Mouse (Mus musculus): ENCODE data around the gene Hist1h3b. TPM values are rescaled to one million over a fixed set of nuclear protein-coding genes. Genes with fewer than 3 reads are reported as not detected.
A peak's percentile ranks its signal among the peaks of the same experiment; 100 is the strongest.

The Hist1h3b gene
- polyA plus RNA-seq, 1 experiment from 2014 or later: 1.5 TPM

- Histone ChIP-seq H3K27ac (ENCODE audit: low read depth, low read length) (peak overlapping the region; percentile 77), H3K4me3 (ENCODE audit: low read depth, low read length) (peak overlapping the region; percentile 32), H3K9ac (ENCODE audit: low read depth, low read length) (no peak overlapping the region), H3K9me3 (ENCODE audit: control insufficient read depth) (no peaks in the 10 kb centered on the region), H3K27me3 (replicated peaks; ENCODE audit: control insufficient read depth, insufficient read depth, low read length) (no peaks in the 10 kb centered on the region), H3K36me3 (ENCODE audit: control insufficient read depth, insufficient read depth) (no peaks in the 10 kb centered on the region), H3K4me1 (replicated peaks; ENCODE audit: control insufficient read depth, insufficient read depth, low read length) (peaks cover 4% of the 10 kb centered on the region; the same call in 1 of the 2 replicates), H3K4me2 (replicated peaks; ENCODE audit: low read depth) (peak overlapping the region; percentile 72)
- WGBS: under 1% methylated on average over 11 of the region's 11 CpGs
- TF ChIP-seq CTCF (IDR thresholded peaks at IDR 0.05; ENCODE audit: low read depth): no peak
- ATAC-seq: no peak
Measured at GRCm38 (mm10) chr13:23751478-23751956, 550 bp upstream of the Hist1h3b start.

DNA sequence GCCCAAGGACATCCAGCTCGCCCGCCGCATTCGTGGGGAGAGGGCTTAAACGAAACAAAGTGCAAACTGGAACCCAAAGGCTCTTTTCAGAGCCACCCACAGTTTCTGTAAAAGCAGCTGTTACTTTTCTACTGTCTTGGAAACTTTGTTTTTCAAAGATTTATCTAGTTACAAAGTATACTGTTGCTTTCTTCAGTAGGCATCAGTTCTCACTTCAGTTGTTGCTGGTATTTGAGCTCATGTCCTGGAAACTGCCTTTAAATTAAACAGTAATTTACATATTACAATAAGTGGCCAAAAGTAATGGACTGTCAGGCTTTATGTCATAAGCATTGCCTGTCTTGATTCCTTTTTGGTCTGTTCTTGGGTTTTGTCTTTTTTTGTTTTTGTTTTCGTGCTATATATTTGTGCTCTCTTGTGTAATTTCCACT is 690 bp downstream of the Hist1h3b start:
- TF ChIP-seq CTCF (IDR thresholded peaks at IDR 0.05; ENCODE audit: low read depth): no peak
- ATAC-seq: no peak
- Histone ChIP-seq H3K4me3 (ENCODE audit: low read depth, low read length) (peak overlapping the region; percentile 20; the same call in 1 of the 2 replicates), H3K4me2 (replicated peaks; ENCODE audit: low read depth) (peak overlapping the region; percentile 47), H3K27me3 (replicated peaks; ENCODE audit: control insufficient read depth, insufficient read depth, low read length) (no peaks in the 10 kb centered on the region), H3K27ac (ENCODE audit: low read depth, low read length) (no peak overlapping the region), H3K36me3 (ENCODE audit: control insufficient read depth, insufficient read depth) (no peaks in the 10 kb centered on the region), H3K4me1 (replicated peaks; ENCODE audit: control insufficient read depth, insufficient read depth, low read length) (peaks cover 3% of the 10 kb centered on the region; the same call in 1 of the 2 replicates), H3K9ac (ENCODE audit: low read depth, low read length) (no peak overlapping the region), H3K9me3 (ENCODE audit: control insufficient read depth) (no peaks in the 10 kb centered on the region)
- WGBS: 8% methylated on average over 6 of the region's 6 CpGs

DNA sequence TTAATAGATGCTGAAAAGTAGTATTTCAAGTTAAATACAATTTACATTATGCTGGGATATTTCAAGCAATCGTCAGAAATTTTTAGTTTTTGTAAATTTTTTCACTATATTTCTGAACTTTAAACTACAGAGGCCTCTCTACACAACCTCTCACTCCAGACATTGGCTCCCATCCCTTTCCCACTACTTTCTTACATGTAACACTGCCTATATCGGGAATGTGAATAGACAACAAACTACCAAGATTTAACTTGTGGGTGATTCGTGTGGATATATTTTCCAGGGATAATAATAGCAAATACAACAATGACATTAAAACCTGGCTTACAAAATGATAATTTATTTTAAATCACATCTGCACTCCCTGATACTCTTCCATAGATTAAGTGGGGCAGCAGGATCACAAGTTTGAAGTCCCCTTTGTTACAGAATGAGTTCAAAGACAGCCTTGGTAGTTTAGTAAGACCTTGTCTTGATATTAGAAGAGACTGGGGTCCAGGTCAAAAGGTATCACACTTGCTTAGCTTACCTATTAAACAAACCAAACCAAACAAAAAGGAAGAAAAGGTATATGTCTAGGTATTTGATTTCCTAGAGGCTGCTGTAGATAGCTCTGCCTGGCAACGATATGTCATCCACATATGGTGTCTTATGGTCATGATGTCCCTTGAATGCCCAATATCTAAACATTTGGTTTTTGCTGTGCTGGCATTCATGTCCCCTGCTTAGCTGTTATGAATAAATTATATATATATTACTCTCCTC is 1.4 kb downstream of the Hist1h3b start:
- no peak for ATAC-seq
- Histone ChIP-seq H3K9me3 (ENCODE audit: control insufficient read depth) (no peaks in the 10 kb centered on the region), H3K9ac (ENCODE audit: low read depth, low read length) (no peak overlapping the region), H3K4me1 (replicated peaks; ENCODE audit: control insufficient read depth, insufficient read depth, low read length) (no peaks in the 10 kb centered on the region), H3K27ac (ENCODE audit: low read depth, low read length) (no peak overlapping the region), H3K4me3 (ENCODE audit: low read depth, low read length) (no peak overlapping the region), H3K27me3 (replicated peaks; ENCODE audit: control insufficient read depth, insufficient read depth, low read length) (no peaks in the 10 kb centered on the region), H3K36me3 (ENCODE audit: control insufficient read depth, insufficient read depth) (no peaks in the 10 kb centered on the region), H3K4me2 (replicated peaks; ENCODE audit: low read depth) (no peak overlapping the region; the same call in 1 of the 2 replicates)
- no peak for TF ChIP-seq CTCF (IDR thresholded peaks at IDR 0.05; ENCODE audit: low read depth)
- 52% methylated on average over 4 of the region's 4 CpGs for WGBS

- ATAC-seq: no peak
- no peaks in the 10 kb centered on the region for H3K4me1 ChIP-seq (replicated peaks; ENCODE audit: control insufficient read depth, insufficient read depth, low read length)
- TF ChIP-seq CTCF (IDR thresholded peaks at IDR 0.05; ENCODE audit: low read depth): no peak
Measured at GRCm38 (mm10) chr13:23755000-23755399, 2.9 kb downstream of the Hist1h3b start.

GRCm38 (mm10) chr13:23756790-23757189 is 4.7 kb downstream of the Hist1h3b start, which contains the start of gene Hist1h4b:
Gene Hist1h4b (plus strand): TSS chr13:23757013.
- ATAC-seq: peak; percentile 71
- H3K36me3 ChIP-seq (ENCODE audit: control insufficient read depth, insufficient read depth): no peaks in the 10 kb centered on the region
- TF ChIP-seq CTCF (IDR thresholded peaks at IDR 0.05; ENCODE audit: low read depth): no peak; the same call in 1 of the 2 replicates

More at GRCm38 (mm10) chr13:23755000-23755399, 2.9 kb downstream of the Hist1h3b start:
- H3K9ac ChIP-seq (ENCODE audit: low read depth, low read length): no peak overlapping the region
- no peak overlapping the region for H3K4me2 ChIP-seq (replicated peaks; ENCODE audit: low read depth)
- no peaks in the 10 kb centered on the region for H3K27me3 ChIP-seq (replicated peaks; ENCODE audit: control insufficient read depth, insufficient read depth, low read length)
- no peak overlapping the region for H3K27ac ChIP-seq (ENCODE audit: low read depth, low read length)
- no peak overlapping the region for H3K4me3 ChIP-seq (ENCODE audit: low read depth, low read length)
- H3K36me3 ChIP-seq (ENCODE audit: control insufficient read depth, insufficient read depth): no peaks in the 10 kb centered on the region
- no peaks in the 10 kb centered on the region for H3K9me3 ChIP-seq (ENCODE audit: control insufficient read depth)

DNA sequence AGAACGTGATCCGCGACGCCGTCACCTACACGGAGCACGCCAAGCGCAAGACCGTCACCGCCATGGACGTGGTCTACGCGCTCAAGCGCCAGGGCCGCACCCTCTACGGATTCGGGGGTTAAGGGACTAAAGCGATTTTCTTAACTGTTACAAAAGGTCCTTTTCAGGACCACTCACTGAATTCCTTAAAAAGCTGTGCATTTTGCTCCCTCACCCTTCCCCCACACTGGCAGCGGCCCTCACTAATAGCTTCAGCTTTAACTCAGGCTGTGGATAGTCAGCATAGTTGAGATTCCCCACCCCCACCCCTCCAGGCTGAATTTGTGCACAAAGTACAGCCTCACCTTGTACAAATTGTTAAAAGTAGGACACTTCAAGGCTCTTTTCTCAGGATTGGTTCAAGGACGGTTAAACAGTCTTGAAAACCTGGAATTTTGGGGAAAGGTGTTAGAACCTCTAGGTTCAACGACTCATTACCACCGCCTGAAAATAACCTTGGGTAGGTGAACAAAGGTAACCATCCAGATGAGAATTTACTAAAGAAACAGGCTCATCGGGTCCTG is 5.2 kb downstream of the Hist1h3b start:
- Histone ChIP-seq H3K4me2 (replicated peaks; ENCODE audit: low read depth) (peak overlapping the region; percentile 66), H3K27ac (ENCODE audit: low read depth, low read length) (peak overlapping the region; percentile 74), H3K9ac (ENCODE audit: low read depth, low read length) (0 out of 2 replicates have a peak overlapping the region, but pooled peaks have one; percentile 17), H3K4me1 (replicated peaks; ENCODE audit: control insufficient read depth, insufficient read depth, low read length) (peaks cover 5% of the 10 kb centered on the region; the same call in 1 of the 2 replicates), H3K9me3 (ENCODE audit: control insufficient read depth) (no peaks in the 10 kb centered on the region), H3K36me3 (ENCODE audit: control insufficient read depth, insufficient read depth) (no peaks in the 10 kb centered on the region), H3K4me3 (ENCODE audit: low read depth, low read length) (peak overlapping the region; percentile 36), H3K27me3 (replicated peaks; ENCODE audit: control insufficient read depth, insufficient read depth, low read length) (no peaks in the 10 kb centered on the region)
- under 1% methylated on average over 15 of the region's 23 CpGs for WGBS
- no peak for TF ChIP-seq CTCF (IDR thresholded peaks at IDR 0.05; ENCODE audit: low read depth)
- ATAC-seq: peak; percentile 23

More at GRCm38 (mm10) chr13:23756790-23757189, 4.7 kb downstream of the Hist1h3b start, which contains the start of gene Hist1h4b:
- peak within 1 kb of the TSS; percentile 66 for H3K4me2 ChIP-seq (replicated peaks; ENCODE audit: low read depth)
- H3K27me3 ChIP-seq (replicated peaks; ENCODE audit: control insufficient read depth, insufficient read depth, low read length): no peaks in the 10 kb centered on the region
- H3K27ac ChIP-seq (ENCODE audit: low read depth, low read length): peak within 1 kb of the TSS; percentile 74
- under 1% methylated on average over 15 of the region's 22 CpGs for WGBS
- no peaks in the 10 kb centered on the region for H3K9me3 ChIP-seq (ENCODE audit: control insufficient read depth)
- H3K4me1 ChIP-seq (replicated peaks; ENCODE audit: control insufficient read depth, insufficient read depth, low read length): peaks cover 5% of the 10 kb centered on the region; the same call in 1 of the 2 replicates
- H3K9ac ChIP-seq (ENCODE audit: low read depth, low read length): 0 out of 2 replicates have a peak within 1 kb of the TSS, but pooled peaks have one; percentile 17
- H3K4me3 ChIP-seq (ENCODE audit: low read depth, low read length): peak within 1 kb of the TSS; percentile 36

Data from intestine, postnatal 0 days (tissue).